Mouse (Mus musculus) spleen, adult 12 weeks (tissue): Measurements from ENCODE around the gene Pop5.

ENCODE experiments used
- DNase-seq: peaks from one replicate; pipeline ENCODE4 v3.0.0; 2022; ENCODE audit warnings: low spot score

Gene Pop5

GRCm38 (mm10) chr5:115262502-115263291 lies 27.1 kb downstream of the Pop5 start:
- no peak for DNase-seq

- DNase-seq = no peak
Measured at GRCm38 (mm10) chr5:115266340-115266739, 30.7 kb downstream of the Pop5 start.

DNA sequence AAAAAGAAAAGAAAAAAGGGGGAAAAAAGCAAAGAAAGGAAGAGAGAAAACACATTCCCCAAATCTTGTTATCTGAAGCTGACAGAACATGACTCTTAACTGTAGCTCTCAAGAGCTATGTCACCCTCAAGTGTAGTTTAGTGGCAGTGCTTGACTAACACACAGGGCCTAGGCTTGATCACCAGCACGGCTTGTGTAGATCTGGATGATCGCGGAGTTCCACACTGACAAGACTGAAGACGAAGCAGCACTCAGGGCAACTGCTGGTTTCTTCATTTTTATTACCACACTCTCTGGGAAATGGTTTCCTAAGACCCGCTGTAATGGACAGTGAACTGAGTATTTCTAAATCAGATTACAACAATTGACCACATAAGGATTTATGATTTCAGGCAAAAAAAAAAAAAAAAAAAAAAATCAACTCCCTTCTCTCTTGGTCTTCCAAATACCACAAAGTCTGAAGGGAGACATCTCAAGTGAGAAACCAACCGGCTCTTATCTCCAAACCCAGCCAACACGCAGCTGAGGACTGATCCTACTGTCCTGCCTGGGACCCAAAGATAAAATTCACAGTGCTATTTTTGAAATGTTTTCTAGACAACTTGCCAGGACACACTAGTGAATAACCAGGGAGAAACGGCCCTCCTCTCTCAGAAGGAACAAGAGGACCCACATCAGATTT lies 31.3 kb downstream of the Pop5 start:
- peak; percentile 54 for DNase-seq

DNA sequence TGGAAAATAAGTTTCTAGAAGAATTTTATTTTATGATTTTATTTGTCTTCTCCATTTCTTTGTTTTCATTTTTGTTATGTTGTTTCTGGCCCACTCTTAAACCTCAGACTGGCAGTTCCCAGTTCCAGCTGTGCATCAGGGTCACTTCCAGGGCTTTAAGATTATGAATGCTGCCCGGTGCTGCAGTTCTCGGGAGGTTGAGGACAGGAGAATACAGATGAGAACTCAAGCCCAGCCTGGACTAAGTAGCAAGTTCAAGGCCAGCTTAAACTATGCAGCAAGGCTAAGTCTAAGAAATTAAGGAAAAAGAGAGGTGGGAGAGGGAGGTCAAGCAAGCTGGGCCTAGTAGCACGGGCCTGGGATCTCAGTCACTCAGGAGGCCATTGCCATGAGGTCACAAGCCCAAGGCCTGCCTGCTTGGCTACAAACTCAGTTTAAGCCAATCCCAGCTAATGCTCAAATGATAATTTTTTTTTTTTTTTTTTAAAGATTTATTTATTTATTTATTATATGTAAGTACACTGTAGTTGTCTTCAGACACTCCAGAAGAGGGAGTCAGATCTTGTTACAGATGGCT lies 31.9 kb downstream of the Pop5 start:
- no peak for DNase-seq

DNA sequence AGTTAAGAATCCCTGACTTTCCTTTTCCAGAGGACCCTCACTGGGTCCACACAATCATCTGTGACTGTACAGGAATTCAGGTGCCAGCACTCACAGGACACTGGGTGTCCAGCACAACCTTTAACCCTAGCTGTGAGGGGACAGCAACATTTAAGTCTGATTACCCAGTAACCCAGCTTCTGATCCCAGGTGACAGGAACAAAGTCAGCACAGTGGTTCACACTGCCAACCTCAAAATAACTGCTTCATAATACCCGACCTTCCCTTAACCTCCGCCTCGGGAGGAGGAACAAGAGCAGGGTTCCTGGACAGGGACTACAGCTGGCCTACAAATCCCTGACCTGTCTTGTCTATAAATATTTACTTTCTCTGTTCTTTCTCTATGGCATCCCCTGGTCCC lies 32.6 kb downstream of the Pop5 start:
- DNase-seq = no peak

- no peak for DNase-seq
Measured at GRCm38 (mm10) chr5:115269969-115270368, 34.3 kb downstream of the Pop5 start.

DNA sequence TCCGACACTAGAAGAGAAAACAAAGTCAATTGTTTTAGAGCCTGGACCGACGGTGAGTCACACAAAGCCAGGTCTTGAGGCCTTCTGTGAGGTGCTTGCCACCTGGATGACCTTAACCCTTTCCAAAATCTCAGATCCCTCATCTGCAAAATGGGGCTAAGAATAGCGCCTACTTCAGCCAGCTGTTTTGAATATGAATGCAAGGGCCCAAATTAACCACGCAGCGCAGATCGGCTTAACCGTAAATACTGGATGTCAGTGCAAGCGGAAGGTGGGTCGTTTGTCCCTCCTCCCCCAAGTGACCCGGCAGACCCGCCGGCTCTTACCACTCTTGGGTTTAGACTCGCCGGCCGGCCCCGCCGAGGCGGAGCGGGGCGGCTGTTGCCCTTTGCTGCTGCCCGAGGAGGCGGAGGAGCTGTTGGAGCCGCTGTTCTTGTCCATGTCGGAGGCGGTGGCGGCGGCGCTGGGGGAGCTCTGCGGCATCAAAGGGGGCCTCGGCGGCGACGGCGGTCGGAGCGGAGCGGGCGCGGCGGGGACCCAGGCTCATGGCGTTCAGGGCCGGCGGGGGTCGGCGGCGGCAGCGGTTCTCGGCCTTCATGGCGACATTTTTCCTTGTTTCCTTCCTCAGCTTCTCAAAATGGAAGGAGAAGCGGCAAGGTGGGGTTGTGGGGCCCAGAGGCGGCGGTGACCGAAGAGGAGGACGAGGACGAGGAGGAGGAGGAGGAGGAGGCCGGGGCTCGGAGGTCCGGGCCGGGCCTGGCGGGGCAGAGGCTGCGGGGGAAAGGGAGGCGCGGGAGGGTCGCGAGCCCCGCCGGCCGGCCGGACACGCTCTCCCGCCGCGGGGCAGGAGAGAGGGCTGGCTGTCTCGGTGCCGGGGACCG lies 36.5 kb downstream of the Pop5 start:
- DNase-seq = peak; percentile 37

- DNase-seq = peak; percentile 99
Measured at GRCm38 (mm10) chr5:115272812-115273548, 37.3 kb downstream of the Pop5 start, which contains the start of gene Rnf10. Gene Rnf10, minus strand, starts transcription at chr5:115272898.

DNA sequence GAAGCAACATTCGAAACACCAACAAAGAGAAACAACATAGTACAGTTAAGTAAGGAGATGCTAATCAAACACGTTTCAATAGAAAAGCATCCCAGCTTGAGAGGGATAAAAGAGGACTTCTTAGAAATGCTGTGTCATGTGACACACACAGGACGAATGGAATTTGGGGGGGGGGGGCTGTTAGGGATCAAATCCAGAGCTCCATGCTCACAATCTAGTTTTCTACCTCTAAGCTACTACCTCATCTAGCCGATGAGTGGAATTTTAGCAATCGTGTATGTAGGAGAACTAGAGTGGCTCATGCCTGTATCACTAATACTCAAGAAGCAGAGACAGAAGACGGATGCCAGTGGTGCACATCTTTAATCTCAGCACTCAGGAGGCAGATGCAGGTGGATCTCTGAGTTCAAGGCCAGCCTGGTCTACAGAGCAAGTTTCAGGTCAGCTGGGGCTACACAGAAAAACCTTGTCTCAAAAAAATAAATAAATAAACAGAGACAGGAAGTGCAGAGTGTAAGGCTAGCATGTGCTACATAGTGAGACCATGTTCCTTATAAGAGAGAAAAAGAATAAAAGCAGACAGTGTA lies 38.0 kb downstream of the Pop5 start:
- DNase-seq = no peak

- DNase-seq = no peak
Measured at GRCm38 (mm10) chr5:115274353-115274752, 38.7 kb downstream of the Pop5 start.

DNA sequence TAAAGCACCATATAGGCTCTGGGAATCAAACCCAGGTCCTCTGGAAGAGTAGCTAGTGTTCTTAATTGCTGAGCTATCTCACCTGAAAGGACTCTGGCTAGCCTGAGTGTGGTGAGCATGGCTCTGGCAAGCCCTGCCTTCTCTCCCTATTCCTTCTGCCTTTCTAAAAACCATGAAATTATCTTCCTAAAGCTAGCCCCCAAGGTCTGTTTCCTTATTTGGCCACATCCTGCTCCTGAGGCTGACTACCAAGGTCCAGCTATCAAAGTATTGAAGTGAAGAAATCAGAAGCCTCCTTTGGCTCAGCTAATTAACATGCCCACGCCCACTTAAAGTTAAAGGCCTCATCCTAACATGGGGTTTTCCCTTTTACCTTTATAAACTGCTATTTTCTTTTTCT lies 39.1 kb downstream of the Pop5 start:
- no peak for DNase-seq

DNA sequence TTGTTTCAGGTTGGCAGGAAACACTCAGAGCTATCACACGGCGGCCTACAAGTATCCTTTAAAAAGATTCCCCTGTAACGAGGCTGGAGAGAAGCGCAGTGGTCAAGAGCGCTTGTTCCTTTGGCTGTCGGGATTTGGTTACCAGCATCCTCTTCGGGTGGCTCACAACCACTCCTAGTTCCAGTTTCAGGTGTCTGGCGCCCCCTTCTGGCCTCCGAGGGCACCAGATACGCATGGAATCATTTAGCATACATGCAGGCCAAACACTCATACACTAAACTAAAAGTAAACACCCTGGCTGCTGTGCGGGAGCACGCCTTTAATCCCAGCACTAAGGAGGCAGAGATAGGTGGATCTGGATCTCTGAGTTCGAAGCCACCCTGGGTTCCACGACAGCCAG lies 40.4 kb downstream of the Pop5 start:
- peak; percentile 47 for DNase-seq

- no peak for DNase-seq
Measured at GRCm38 (mm10) chr5:115278053-115278452, 42.4 kb downstream of the Pop5 start.

DNA sequence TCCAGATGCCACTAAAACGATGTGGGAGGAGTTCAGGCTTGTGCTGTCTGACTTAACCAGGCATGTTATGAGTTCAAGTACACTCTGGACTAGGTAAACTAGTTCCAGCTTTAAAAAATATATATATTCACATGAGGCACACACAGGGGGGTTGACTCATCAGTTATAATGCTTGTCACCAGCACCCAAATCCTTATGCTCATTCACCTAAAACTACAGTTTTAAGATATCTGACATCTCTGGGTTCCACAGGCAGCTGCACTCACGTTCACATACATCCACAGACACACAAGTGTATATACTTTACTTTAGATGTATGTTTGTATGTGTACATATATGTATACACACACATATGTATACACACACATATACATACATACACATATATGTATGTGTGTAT lies 43.1 kb downstream of the Pop5 start:
- DNase-seq = no peak

DNA sequence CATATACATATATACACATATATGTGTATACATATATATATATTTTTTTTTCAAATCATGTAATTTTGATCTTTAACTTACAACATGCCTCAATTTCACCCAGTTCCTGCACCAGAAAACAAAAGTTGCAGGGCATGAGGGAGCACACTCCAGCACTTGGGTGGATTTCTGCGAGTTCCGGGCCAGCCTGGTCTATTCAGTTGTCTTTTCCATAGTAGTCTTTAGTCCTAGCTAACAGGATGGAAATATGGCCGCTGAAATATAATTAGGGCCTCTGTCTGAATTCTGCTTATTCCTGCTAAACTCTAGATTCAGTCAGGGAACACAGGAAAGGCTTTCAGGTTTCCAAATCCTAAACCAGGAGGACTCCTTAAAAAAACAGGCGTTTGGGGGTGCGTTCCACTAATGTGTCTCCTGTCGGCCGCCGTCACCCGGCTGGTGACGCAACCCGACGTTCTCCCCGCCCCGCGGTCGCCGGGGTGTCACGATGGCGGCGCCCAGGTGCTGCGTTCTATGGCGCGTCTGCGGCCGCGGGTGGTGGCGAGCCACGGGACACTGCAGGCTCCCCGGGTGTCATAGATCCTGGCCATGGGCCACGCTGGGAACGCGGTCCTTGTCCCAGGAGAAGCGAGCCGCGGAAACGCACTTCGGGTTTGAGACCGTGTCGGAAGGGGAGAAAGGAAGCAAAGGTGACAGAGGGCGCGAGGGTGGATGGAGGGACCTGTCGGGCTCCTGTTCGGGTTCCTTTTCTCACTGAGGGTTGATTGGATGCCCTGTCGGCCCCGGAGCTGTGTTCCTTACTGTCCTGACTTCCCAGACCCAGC lies 43.8 kb downstream of the Pop5 start, which contains the start of gene Coq5:
Gene Coq5, plus strand, starts transcription at position 441 of the 824 bp plus-strand sequence.
- peak; percentile 84 for DNase-seq

DNA sequence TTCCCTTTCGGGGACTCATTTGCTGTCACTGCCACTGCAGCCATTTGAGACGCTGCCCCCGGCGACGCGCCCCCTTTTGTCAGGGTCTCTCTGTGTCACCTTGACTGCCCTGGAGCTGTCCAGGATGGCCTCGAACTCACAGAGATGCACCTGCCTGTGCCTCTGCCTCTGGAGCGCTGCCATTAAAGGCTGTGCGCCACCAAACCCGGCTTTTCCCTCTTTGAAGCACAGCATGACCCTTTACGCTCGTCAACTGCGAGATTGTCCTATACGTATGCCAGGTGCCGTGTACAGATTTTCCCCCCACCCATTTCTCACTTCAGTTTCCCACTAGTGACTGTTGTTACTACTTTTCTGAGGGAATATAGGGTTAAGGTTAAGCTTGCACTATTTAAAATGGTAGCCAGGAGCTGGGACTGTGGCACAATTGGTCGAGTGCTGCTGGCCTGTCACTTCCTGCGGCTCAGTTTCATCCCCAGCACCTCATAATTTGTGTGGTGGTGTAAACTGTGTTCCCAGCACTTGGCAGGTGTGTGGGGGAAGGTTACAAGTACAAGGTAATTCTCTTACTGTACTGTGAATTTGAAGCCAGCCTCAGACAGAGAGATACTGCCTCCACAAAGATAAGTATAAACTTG lies 44.5 kb downstream of the Pop5 start:
- no peak for DNase-seq

DNA sequence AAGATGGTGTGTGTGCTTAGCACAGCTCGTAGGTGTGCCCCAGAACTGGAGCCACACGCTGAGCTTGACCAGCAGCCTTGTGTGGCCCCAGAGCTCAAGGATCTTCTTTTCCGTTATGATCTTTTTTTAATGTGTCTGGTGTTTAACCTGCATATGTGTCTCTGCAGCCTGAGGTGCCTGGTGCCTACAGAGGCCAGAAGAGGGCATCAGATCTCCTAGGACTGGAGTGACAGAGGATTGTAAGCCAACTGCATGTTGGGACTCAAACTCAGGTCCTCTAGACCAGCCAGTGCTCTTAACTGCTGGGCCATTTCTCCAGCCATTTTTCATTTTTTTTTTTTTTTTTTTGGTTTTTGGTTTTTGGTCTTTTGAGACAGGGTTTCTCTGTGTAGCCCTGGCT lies 49.1 kb downstream of the Pop5 start:
- DNase-seq = no peak

DNA sequence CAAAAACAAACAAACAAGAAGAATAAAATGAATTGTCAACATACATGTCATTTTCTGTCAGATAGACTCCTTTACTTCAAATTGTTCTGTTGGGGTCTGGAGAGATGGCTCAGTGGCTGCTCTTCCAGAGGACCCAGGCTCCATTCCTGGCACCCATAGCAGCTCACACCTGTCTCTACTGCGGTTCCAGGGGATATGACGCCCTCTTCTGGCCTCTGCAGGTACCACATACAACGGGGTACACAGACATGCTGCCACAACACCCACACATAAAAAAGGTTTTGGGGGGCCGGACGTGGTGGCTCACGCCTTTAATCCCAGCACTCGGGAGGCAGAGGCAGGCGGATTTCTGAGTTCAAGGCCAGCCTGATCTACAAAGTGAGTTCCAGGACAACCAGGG lies 58.5 kb downstream of the Pop5 start:
- DNase-seq = no peak
